Mouse (Mus musculus): Measurements from ENCODE around the gene Coq8b. TPM values are rescaled to one million over a fixed set of nuclear protein-coding genes. Genes with fewer than 3 reads are reported as not detected.

Gene Coq8b
- total RNA-seq, 1 experiment from 2014 or later, result 7.0 TPM

DNA sequence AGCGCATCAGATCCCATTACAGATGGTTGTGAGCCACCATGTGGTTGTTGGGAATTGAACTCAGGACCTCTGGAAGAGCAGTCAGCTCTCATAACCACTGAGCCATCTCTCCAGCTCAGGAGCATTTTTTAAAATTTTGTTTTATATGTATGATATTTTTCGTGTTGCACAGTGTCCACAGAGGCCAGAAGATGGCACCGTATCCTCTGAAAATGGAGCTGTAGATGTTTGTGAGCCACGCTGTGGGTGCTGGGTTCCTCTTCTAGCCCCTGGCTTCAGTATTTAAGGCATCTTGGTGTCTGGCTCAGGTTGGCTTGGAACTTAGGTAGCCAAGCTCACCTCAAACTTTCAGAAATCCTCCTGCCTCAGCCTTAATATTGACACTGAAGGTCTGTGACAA, 63.7 kb downstream of the Coq8b start:
- no peak for ATAC-seq (replicated peaks; ENCODE audit: insufficient number of reproducible peaks, low FRiP score, low TSS enrichment, poor library complexity, severe bottlenecking)

GRCm38 (mm10) chr7:27298033-27298610, 65.3 kb downstream of the Coq8b start:
- no peak for ATAC-seq (replicated peaks; ENCODE audit: insufficient number of reproducible peaks, low FRiP score, low TSS enrichment, poor library complexity, severe bottlenecking)

- ATAC-seq (replicated peaks; ENCODE audit: insufficient number of reproducible peaks, low FRiP score, low TSS enrichment, poor library complexity, severe bottlenecking), result no peak
Observed at GRCm38 (mm10) chr7:27298816-27299215, 66.0 kb downstream of the Coq8b start.

- no peak for ATAC-seq (replicated peaks; ENCODE audit: insufficient number of reproducible peaks, low FRiP score, low TSS enrichment, poor library complexity, severe bottlenecking)
Observed at GRCm38 (mm10) chr7:27300351-27300750, 67.5 kb downstream of the Coq8b start.

GRCm38 (mm10) chr7:27300801-27301200, 68.0 kb downstream of the Coq8b start:
- no peak for ATAC-seq (replicated peaks; ENCODE audit: insufficient number of reproducible peaks, low FRiP score, low TSS enrichment, poor library complexity, severe bottlenecking)

GRCm38 (mm10) chr7:27302172-27302571, 69.3 kb downstream of the Coq8b start:
- ATAC-seq (replicated peaks; ENCODE audit: insufficient number of reproducible peaks, low FRiP score, low TSS enrichment, poor library complexity, severe bottlenecking), result peak; percentile 68; the same call in 1 of the 2 replicates

DNA sequence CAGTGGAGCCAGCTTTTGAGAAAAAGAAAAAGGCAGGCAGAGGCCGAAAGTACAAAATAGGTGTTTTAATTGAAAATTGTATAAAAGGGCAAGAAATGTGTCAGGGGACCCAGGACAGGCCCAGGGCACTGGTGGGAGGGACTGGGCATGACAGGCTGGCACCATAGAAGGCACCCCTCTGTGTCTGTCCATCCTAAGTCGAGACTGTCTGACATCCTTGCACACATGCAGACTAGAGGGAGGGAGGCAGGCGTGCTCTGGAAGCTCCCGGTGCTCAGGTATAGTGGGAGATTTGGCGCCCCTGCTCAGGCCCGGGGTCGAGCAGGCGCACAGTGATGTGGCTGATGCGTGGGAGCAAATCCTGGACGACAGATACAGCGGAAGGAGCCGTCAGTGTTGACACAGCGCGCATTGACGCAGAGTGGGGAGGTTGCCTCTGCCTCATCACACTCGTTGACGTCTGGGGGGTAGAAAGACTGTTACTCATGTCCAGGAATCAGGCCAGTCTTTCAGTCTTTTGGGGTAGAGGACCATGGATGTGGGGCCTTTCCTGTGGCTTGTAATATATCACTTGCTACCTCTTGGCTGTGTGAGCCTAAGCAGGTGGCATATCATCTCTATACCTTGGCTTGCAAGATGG, 72.4 kb downstream of the Coq8b start:
- ATAC-seq (replicated peaks; ENCODE audit: insufficient number of reproducible peaks, low FRiP score, low TSS enrichment, poor library complexity, severe bottlenecking), result no peak

DNA sequence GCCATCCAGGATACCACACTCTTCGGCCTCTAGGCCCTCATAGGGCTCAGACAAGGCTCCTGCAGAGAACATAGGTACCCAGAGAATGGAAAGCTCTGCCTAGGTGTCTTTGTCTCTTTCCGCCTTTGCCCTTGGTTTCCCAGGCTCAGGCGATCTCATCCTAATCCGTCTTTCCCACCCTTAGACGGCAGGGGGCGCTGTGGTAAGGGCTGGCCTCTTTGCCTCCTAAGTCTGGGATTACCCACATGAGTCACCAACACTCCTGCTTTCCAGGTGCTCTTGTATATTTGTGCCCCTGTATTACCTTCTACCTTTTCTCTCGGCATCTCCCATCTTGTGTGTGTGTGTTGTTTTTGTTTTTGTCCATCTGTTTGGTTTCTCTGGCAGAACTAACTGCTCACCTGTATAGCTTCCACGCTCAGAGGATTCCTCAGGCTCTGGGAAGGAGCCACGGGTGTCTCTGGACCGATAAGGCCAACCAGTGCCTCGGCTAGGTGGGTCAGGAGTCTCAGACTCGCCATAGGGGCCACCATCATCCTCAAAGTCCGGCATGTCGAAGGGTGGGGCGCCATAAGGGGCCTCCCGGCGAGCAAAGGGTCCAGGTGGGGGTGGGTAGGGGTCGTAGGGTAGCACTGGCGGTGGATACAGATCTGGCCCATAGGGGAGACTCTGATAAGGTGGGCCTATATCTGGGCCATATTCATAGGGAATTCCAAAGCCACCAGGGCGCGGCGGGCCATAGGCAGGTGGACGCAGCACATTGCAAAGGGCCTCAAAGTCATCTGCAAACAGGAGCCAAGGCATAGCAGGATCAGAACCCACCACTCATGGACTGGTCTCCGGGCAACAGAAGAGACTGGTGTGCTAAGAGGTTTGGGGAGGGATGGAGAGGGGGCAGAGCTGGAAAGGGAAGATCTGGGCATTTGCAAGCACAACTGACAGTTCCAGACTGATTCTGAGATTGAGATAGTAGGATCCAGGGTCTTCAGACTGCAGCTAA, 73.6 kb downstream of the Coq8b start:
- ATAC-seq (replicated peaks; ENCODE audit: insufficient number of reproducible peaks, low FRiP score, low TSS enrichment, poor library complexity, severe bottlenecking), result no peak

GRCm38 (mm10) chr7:27307551-27307950, 74.7 kb downstream of the Coq8b start:
- ATAC-seq (replicated peaks; ENCODE audit: insufficient number of reproducible peaks, low FRiP score, low TSS enrichment, poor library complexity, severe bottlenecking), result no peak

Other genes starting within 250 kb of the Coq8b start
- not detected in 3 replicates for gene Cyp2a12, start 203.9 kb upstream of the Coq8b start, total RNA-seq (2017)
- not detected in 3 replicates for gene Cyp2f2, start 113.1 kb upstream of the Coq8b start, total RNA-seq (2017)
- gene Cyp2t4, start 79.3 kb upstream of the Coq8b start, total RNA-seq (2017), result not detected in 3 replicates
- gene Egln2, start 66.2 kb upstream of the Coq8b start, total RNA-seq (2017), result 51.9 to 73.8 TPM (median 54.0 TPM) in 3 replicates
- 19.0 to 40.2 TPM (median 40.1 TPM) in 3 replicates for gene Rab4b, start 54.1 kb upstream of the Coq8b start, total RNA-seq (2017)
- not detected in 3 replicates for gene Gm21983, start 51.9 kb upstream of the Coq8b start, total RNA-seq (2017)
- gene Mia, start 51.9 kb upstream of the Coq8b start, total RNA-seq (2017), result 2.7 TPM in 1 of 3 replicates, not detected in the others
- gene BC024978, start 37.2 kb upstream of the Coq8b start, total RNA-seq (2017), result 0.53 to 4.7 TPM (median 1.0 TPM) in 3 replicates
- gene Snrpa, start 36.8 kb upstream of the Coq8b start, total RNA-seq (2017), result 29.2 to 37.2 TPM (median 29.4 TPM) in 3 replicates
- 6.7 to 9.7 TPM (median 9.1 TPM) in 3 replicates for gene Itpkc, start 4.4 kb upstream of the Coq8b start, total RNA-seq (2017)
- gene Numbl, start 25.4 kb downstream of the Coq8b start, total RNA-seq (2017), result 1.2 to 2.5 TPM (median 2.1 TPM) in 3 replicates
- 0.68 TPM in 1 of 3 replicates, not detected in the others for gene Ltbp4, start 104.7 kb downstream of the Coq8b start, total RNA-seq (2017)
- 33.3 to 47.0 TPM (median 39.9 TPM) in 3 replicates for gene Shkbp1, start 123.0 kb downstream of the Coq8b start, total RNA-seq (2017)
- not detected in 3 replicates for gene Gm20479, start 124.4 kb downstream of the Coq8b start, total RNA-seq (2017)
- gene Sptbn4, start 214.7 kb downstream of the Coq8b start, total RNA-seq (2017), result not detected in 3 replicates
- 20.7 to 49.1 TPM (median 37.2 TPM) in 3 replicates for gene Blvrb, start 215.0 kb downstream of the Coq8b start, total RNA-seq (2017)
- 14.3 to 26.8 TPM (median 14.9 TPM) in 3 replicates for gene Sertad3, start 240.7 kb downstream of the Coq8b start, total RNA-seq (2017)